Mouse (Mus musculus) activated CD4-positive, CD25-positive, alpha-beta regulatory T cell, adult 4 months (primary cell): ENCODE results near the gene Lrrc19. TPM values are rescaled to one million over a fixed set of nuclear protein-coding genes. Genes with fewer than 3 reads are reported as not detected.
"Not testable (repeated sequence)": the region's sequence is repeated elsewhere in the genome, so short reads cannot be mapped to it uniquely, and the experiment has no call there.

ENCODE experiments used
- ATAC-seq: one replicate; pipeline ENCODE4 v1.8.0; 2017
- polyA plus RNA-seq, 2 experiments: library from polyadenylated mRNA; unstranded; fragments of 100-300 nt; shearing (Covaris generic); gene quantifications; one replicate each; pipeline ENCODE4 v1.2.1; 2017

Lrrc19 gene
- polyA plus RNA-seq, result under 1 TPM in 1 of 2 experiments, not detected in 1; 0.20 TPM

GRCm38 (mm10) chr4:94649920-94650319, at the start of gene Lrrc19:
Gene Lrrc19, minus strand, starts transcription at chr4:94650144.
- ATAC-seq, result no peak

- ATAC-seq, result no peak
These were observed 46.4 kb upstream of the Lrrc19 start for GRCm38 (mm10) chr4:94696368-94696767.

GRCm38 (mm10) chr4:94692175-94692574, 42.2 kb upstream of the Lrrc19 start:
- ATAC-seq, result no peak

GRCm38 (mm10) chr4:94691078-94691477, 41.1 kb upstream of the Lrrc19 start:
- no peak for ATAC-seq

GRCm38 (mm10) chr4:94689804-94690203, 39.9 kb upstream of the Lrrc19 start:
- ATAC-seq, result not testable (repeated sequence)

- no peak for ATAC-seq
These were observed 33.4 kb upstream of the Lrrc19 start for GRCm38 (mm10) chr4:94683305-94683704.

- ATAC-seq, result no peak
These were observed 32.1 kb upstream of the Lrrc19 start for GRCm38 (mm10) chr4:94682029-94682428.

GRCm38 (mm10) chr4:94681181-94681580, 31.2 kb upstream of the Lrrc19 start:
- no peak for ATAC-seq

GRCm38 (mm10) chr4:94680662-94681061, 30.7 kb upstream of the Lrrc19 start:
- ATAC-seq, result no peak

- no peak for ATAC-seq
These were observed 19.8 kb upstream of the Lrrc19 start for GRCm38 (mm10) chr4:94669718-94670117.

- not testable (repeated sequence) for ATAC-seq
These were observed 657 bp upstream of the Lrrc19 start for GRCm38 (mm10) chr4:94650426-94651175.

GRCm38 (mm10) chr4:94643141-94643540, 6.8 kb downstream of the Lrrc19 start:
- ATAC-seq, result no peak

- no peak for ATAC-seq
These were observed 29.9 kb downstream of the Lrrc19 start for GRCm38 (mm10) chr4:94620077-94620476.

GRCm38 (mm10) chr4:94614627-94615006, 35.3 kb downstream of the Lrrc19 start:
- ATAC-seq, result peak; percentile 5

- ATAC-seq, result peak; percentile 100
These were observed 35.8 kb downstream of the Lrrc19 start, which contains the start of gene Ift74 for GRCm38 (mm10) chr4:94613972-94614626. Gene Ift74, plus strand, starts transcription at chr4:94614491.

GRCm38 (mm10) chr4:94610339-94610738, 39.6 kb downstream of the Lrrc19 start:
- no peak for ATAC-seq

- no peak for ATAC-seq
These were observed 44.4 kb downstream of the Lrrc19 start for GRCm38 (mm10) chr4:94605591-94605990.

- no peak for ATAC-seq
These were observed 45.4 kb downstream of the Lrrc19 start for GRCm38 (mm10) chr4:94604452-94605019.

- ATAC-seq, result peak; percentile 95
These were observed 46.8 kb downstream of the Lrrc19 start, which contains the start of gene Plaa for GRCm38 (mm10) chr4:94603031-94603629. Gene Plaa, minus strand, starts transcription at chr4:94603244.

GRCm38 (mm10) chr4:94602496-94603030, 47.4 kb downstream of the Lrrc19 start:
- ATAC-seq, result no peak

GRCm38 (mm10) chr4:94601395-94601794, 48.5 kb downstream of the Lrrc19 start:
- ATAC-seq, result no peak

- ATAC-seq, result no peak
These were observed 57.2 kb downstream of the Lrrc19 start for GRCm38 (mm10) chr4:94592709-94593108.
